Mouse (Mus musculus) neural tube, embryonic 14.5 days (tissue): ENCODE data around the gene Hipk4. TPM values are rescaled to one million over a fixed set of nuclear protein-coding genes. Genes with fewer than 3 reads are reported as not detected.

ENCODE experiments used
- ATAC-seq: fragments of 200-750 bp; cut with Nextera tagmentation; 2 replicates; pipeline ENCODE4 v1.8.0; 2017; ENCODE audit warnings: low read depth, mild to moderate bottlenecking, moderate TSS enrichment, moderate library complexity
- H3K27ac ChIP-seq: fragments of 300-500 bp; sonication (generic); 2 replicates; pipeline ENCODE4 v1.5.1; 2014; ENCODE audit warnings: low read depth, mild to moderate bottlenecking, control low read depth, low read length, moderate library complexity, mixed read lengths
- H3K27me3 ChIP-seq: fragments of 300-500 bp; sonication (generic); 2 replicates; pipeline ENCODE4 v1.6.1; 2014; ENCODE audit warnings: low read length; ENCODE audit not compliant: control insufficient read depth, insufficient read depth
- H3K36me3 ChIP-seq: fragments of 300-500 bp; sonication (generic); 2 replicates; pipeline ENCODE4 v1.6.1; 2014; ENCODE audit warnings: low read length, mixed read lengths; ENCODE audit not compliant: control insufficient read depth, insufficient read depth
- H3K4me1 ChIP-seq: fragments of 300-500 bp; sonication (generic); 2 replicates; pipeline ENCODE4 v1.6.1; 2014; ENCODE audit warnings: low read length; ENCODE audit not compliant: control insufficient read depth, insufficient read depth
- H3K4me2 ChIP-seq: fragments of 300-500 bp; sonication (generic); 2 replicates; pipeline ENCODE4 v1.6.1; 2014; ENCODE audit warnings: mild to moderate bottlenecking, low read depth, low read length, control low read depth
- H3K4me3 ChIP-seq: fragments of 300-500 bp; sonication (generic); 2 replicates; pipeline ENCODE4 v1.5.1; 2014; ENCODE audit warnings: low read depth, low read length, control low read depth, mixed read lengths
- H3K9ac ChIP-seq: fragments of 300-500 bp; sonication (generic); replicated peaks from 2 replicates; pipeline ENCODE4 v1.6.1; 2014; ENCODE audit warnings: low read depth, mild to moderate bottlenecking, control low read depth, low read length, mixed read lengths
- H3K9me3 ChIP-seq: fragments of 300-500 bp; sonication (generic); 2 replicates; pipeline ENCODE4 v1.6.1; 2016; ENCODE audit warnings: low read length; ENCODE audit not compliant: control insufficient read depth
- WGBS: fragments of 180-500 bp; shearing (Covaris S2); extraction: QIAGEN DNeasy Blood & Tissue Kit; methylation state at CpG from one replicate; pipeline ENCODE4 v1.1.7; 2014; 5-methylcytosine and 5-hydroxymethylcytosine counted together
- polyA plus RNA-seq: library from polyadenylated mRNA; unstranded; fragments of >200 nt; fragmentation: Nextera tagmentation; extraction: Ambion mirVana; gene quantifications from 2 replicates; pipeline ENCODE4 v1.2.1, GENCODE M21; 2014

Hipk4 gene
- polyA plus RNA-seq, 1 experiment from 2014 or later, result 2.1 TPM

- Histone ChIP-seq H3K4me3 (peak overlapping the region; percentile 38), H3K36me3 (no peaks in the 10 kb centered on the region), H3K27ac (peak overlapping the region; percentile 79), H3K4me1 (no peaks in the 10 kb centered on the region; the same call in 1 of the 2 replicates), H3K27me3 (no peaks in the 10 kb centered on the region), H3K9ac (peak overlapping the region; percentile 51), H3K9me3 (no peaks in the 10 kb centered on the region), H3K4me2 (peak overlapping the region; percentile 46)
- 1% methylated on average over 51 of the region's 54 CpGs for WGBS
- ATAC-seq, result peak; percentile 89
These were observed 15.1 kb upstream of the Hipk4 start for GRCm38 (mm10) chr7:27507711-27508647.

GRCm38 (mm10) chr7:27508648-27509005 is 14.4 kb upstream of the Hipk4 start:
- no peaks in the 10 kb centered on the region for H3K27me3 ChIP-seq
- H3K36me3 ChIP-seq, result no peaks in the 10 kb centered on the region
- H3K4me2 ChIP-seq, result peak overlapping the region; percentile 46; the same call in 1 of the 2 replicates
- no peak overlapping the region for H3K9ac ChIP-seq
- no peaks in the 10 kb centered on the region for H3K9me3 ChIP-seq
- no peak overlapping the region for H3K4me3 ChIP-seq
- H3K4me1 ChIP-seq, result no peaks in the 10 kb centered on the region; the same call in 1 of the 2 replicates
- WGBS, result 26% methylated on average over 6 of the region's 6 CpGs
- peak; percentile 48 for ATAC-seq
- H3K27ac ChIP-seq, result no peak overlapping the region

GRCm38 (mm10) chr7:27510809-27511208 is 12.3 kb upstream of the Hipk4 start:
- no peaks in the 10 kb centered on the region for H3K27me3 ChIP-seq
- no peaks in the 10 kb centered on the region for H3K9me3 ChIP-seq
- H3K4me3 ChIP-seq, result no peak overlapping the region
- no peaks in the 10 kb centered on the region; the same call in 1 of the 2 replicates for H3K4me1 ChIP-seq
- H3K4me2 ChIP-seq, result no peak overlapping the region
- no peak overlapping the region for H3K9ac ChIP-seq
- WGBS, result 81% methylated on average over 2 of the region's 2 CpGs
- H3K36me3 ChIP-seq, result no peaks in the 10 kb centered on the region
- H3K27ac ChIP-seq, result no peak overlapping the region
- no peak for ATAC-seq

- no peak overlapping the region for H3K4me2 ChIP-seq
- no peaks in the 10 kb centered on the region for H3K9me3 ChIP-seq
- 77% methylated on average over 9 of the region's 9 CpGs for WGBS
- no peaks in the 10 kb centered on the region for H3K36me3 ChIP-seq
- no peak overlapping the region for H3K9ac ChIP-seq
- H3K4me3 ChIP-seq, result no peak overlapping the region
- ATAC-seq, result no peak
- H3K4me1 ChIP-seq, result no peaks in the 10 kb centered on the region
- no peak overlapping the region for H3K27ac ChIP-seq
- no peaks in the 10 kb centered on the region for H3K27me3 ChIP-seq
These were observed 8.1 kb upstream of the Hipk4 start for GRCm38 (mm10) chr7:27514961-27515360.

GRCm38 (mm10) chr7:27518314-27518713 is 4.8 kb upstream of the Hipk4 start:
- Histone ChIP-seq H3K36me3 (no peaks in the 10 kb centered on the region), H3K4me2 (no peak overlapping the region), H3K9ac (no peak overlapping the region), H3K4me3 (no peak overlapping the region), H3K27ac (no peak overlapping the region), H3K27me3 (no peaks in the 10 kb centered on the region), H3K4me1 (no peaks in the 10 kb centered on the region), H3K9me3 (no peaks in the 10 kb centered on the region)
- WGBS, result 84% methylated on average over 9 of the region's 9 CpGs
- ATAC-seq, result no peak

GRCm38 (mm10) chr7:27520104-27520503 is 3.0 kb upstream of the Hipk4 start:
- no peaks in the 10 kb centered on the region for H3K36me3 ChIP-seq
- H3K9me3 ChIP-seq, result no peaks in the 10 kb centered on the region
- no peak overlapping the region for H3K4me3 ChIP-seq
- H3K9ac ChIP-seq, result no peak overlapping the region
- ATAC-seq, result no peak
- H3K27ac ChIP-seq, result no peak overlapping the region
- H3K27me3 ChIP-seq, result no peaks in the 10 kb centered on the region
- no peak overlapping the region for H3K4me2 ChIP-seq
- no peaks in the 10 kb centered on the region for H3K4me1 ChIP-seq

- Histone ChIP-seq H3K4me1 (no peaks in the 10 kb centered on the region), H3K27ac (no peak overlapping the region), H3K36me3 (no peaks in the 10 kb centered on the region), H3K9ac (no peak overlapping the region), H3K27me3 (no peaks in the 10 kb centered on the region), H3K9me3 (no peaks in the 10 kb centered on the region), H3K4me3 (no peak overlapping the region), H3K4me2 (no peak overlapping the region)
- WGBS, result 71% methylated on average over 1 of the region's 1 CpGs
- ATAC-seq, result no peak
These were observed 2.5 kb upstream of the Hipk4 start for GRCm38 (mm10) chr7:27520599-27520998.

GRCm38 (mm10) chr7:27523805-27524204 is 738 bp downstream of the Hipk4 start:
- Histone ChIP-seq H3K27ac (no peak overlapping the region), H3K4me3 (no peak overlapping the region), H3K9ac (no peak overlapping the region), H3K4me2 (no peak overlapping the region), H3K27me3 (no peaks in the 10 kb centered on the region), H3K9me3 (no peaks in the 10 kb centered on the region), H3K4me1 (no peaks in the 10 kb centered on the region), H3K36me3 (no peaks in the 10 kb centered on the region)
- 94% methylated on average over 13 of the region's 13 CpGs for WGBS
- no peak for ATAC-seq

GRCm38 (mm10) chr7:27526039-27526827 is 3.2 kb downstream of the Hipk4 start:
- peak; percentile 80 for ATAC-seq
- no peaks in the 10 kb centered on the region for H3K27me3 ChIP-seq
- H3K4me3 ChIP-seq, result no peak overlapping the region
- H3K27ac ChIP-seq, result no peak overlapping the region
- no peak overlapping the region for H3K9ac ChIP-seq
- no peaks in the 10 kb centered on the region for H3K4me1 ChIP-seq
- H3K9me3 ChIP-seq, result no peaks in the 10 kb centered on the region
- H3K36me3 ChIP-seq, result peaks cover 11% of the 10 kb centered on the region
- H3K4me2 ChIP-seq, result no peak overlapping the region
- WGBS, result 27% methylated on average over 10 of the region's 10 CpGs
